18 mouse cellular contexts compared by ENCODE assay signal in the genomic region with DNA sequence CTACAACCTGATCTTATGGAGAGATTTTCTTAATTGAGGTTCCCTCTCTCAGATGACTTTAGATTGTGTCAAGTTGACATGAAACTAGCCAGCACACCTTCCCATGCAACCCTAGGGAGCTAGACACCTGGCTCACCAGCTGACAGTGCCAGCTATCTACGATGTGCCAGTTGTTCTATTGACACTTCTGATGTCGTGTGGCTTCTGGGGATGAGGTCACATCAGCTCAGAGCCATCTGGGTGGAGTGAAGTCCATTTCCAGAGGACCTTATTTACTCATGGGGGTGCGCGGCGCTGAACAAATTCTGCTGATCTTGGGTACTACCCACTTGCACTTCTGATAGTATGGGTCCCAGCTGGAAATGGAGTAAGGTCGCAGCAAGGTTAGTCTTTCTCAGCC.
"Had no signal": no experiment of that assay in that cellular context is flagged by ENCODE, and none has a peak within 500 bp of the region (broad histone marks: within the 10 kb centered on the region; RNA-seq: fewer than 3 reads in every experiment).

No protein-coding gene starts in this region.

- H3K27me3 ChIP-seq: limb, embryonic 13.5 days; liver, embryonic 12.5 days; liver, embryonic 15.5 days; midbrain, embryonic 13.5 days; neural tube, embryonic 12.5 days had no signal

- DNase-seq: kidney, adult 2 months; kidney, postnatal 25 days; layer of hippocampus, adult 9-11 months; lung, adult 2 months; lung, postnatal 14 days; lung, postnatal 4 days; thymus, postnatal 25 days had no signal

- H3K9me3 ChIP-seq: limb, embryonic 10.5 days; liver, embryonic 12.5 days; liver, embryonic 15.5 days; midbrain, embryonic 13.5 days; neural tube, embryonic 12.5 days had no signal

- H3K4me2 ChIP-seq: limb, embryonic 13.5 days; liver, embryonic 12.5 days; liver, embryonic 15.5 days; midbrain, embryonic 13.5 days; neural tube, embryonic 12.5 days had no signal

- H3K9ac ChIP-seq: limb, embryonic 13.5 days; liver, embryonic 12.5 days; liver, embryonic 15.5 days; midbrain, embryonic 13.5 days; neural tube, embryonic 12.5 days had no signal

- H3K27ac ChIP-seq: kidney, postnatal 0 days; layer of hippocampus, adult 2 months; limb, embryonic 10.5 days; limb, embryonic 13.5 days; liver, embryonic 12.5 days; liver, embryonic 15.5 days; midbrain, embryonic 13.5 days; neural tube, embryonic 12.5 days had no signal

- H3K4me1 ChIP-seq: liver, embryonic 15.5 days had no signal

- H3K4me3 ChIP-seq: layer of hippocampus, adult 2 months; limb, embryonic 10.5 days; limb, embryonic 13.5 days; liver, embryonic 12.5 days; liver, embryonic 15.5 days; midbrain, embryonic 13.5 days; myocyte; neural tube, embryonic 12.5 days had no signal

- H3K36me3 ChIP-seq: limb, embryonic 10.5 days; limb, embryonic 13.5 days; liver, embryonic 12.5 days; liver, embryonic 15.5 days; midbrain, embryonic 13.5 days; neural tube, embryonic 12.5 days had no signal

- ATAC-seq: intestine, postnatal 0 days; liver, embryonic 12.5 days; midbrain, embryonic 13.5 days; midbrain, embryonic 16.5 days had no signal
